Mouse (Mus musculus): ENCODE results near the gene Gspt1.
"Not testable (repeated sequence)": the region's sequence is repeated elsewhere in the genome, so short reads cannot be mapped to it uniquely, and the experiment has no call there.

Gene Gspt1

DNA sequence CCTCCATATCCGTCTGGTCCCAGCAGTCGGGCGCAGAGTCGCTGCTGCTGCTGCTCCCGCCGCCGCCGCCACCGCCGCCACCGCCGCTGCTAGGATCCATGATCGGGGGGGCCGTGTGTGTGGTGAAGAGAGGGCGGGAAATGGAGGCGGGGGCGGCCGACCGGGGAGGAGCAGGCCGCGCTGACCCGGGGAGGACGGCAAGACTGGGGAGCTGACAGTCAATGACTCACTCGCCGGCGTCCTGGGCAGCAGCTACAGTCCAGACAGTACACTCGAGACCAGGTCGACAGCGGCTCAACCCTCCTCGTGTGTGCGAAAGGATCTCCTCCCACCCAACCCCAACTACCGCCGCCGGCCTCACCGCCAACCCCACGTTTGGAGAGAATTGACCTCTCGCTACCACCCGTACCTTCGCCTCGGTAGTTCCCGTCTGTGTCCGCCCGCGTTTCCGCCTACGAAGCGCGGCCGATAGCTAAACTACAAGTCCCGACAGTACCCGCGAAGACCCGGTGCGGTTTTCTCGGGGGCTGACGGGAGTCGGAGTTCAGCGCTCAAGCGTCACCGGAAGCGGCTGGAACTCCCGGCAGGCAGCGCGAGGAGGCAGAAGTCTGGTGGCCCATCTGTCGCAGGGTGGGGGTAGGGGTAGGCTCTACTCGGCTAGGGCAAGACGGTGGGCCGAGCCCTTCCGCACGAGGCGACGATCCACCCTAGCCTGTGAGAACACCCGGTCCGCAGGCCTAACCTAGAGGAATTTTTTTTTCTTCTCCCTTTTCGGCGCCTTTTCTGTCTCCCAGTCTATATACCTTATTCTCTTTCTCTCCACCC is at the start of gene Gspt1:
TSS of gene Gspt1 (minus strand) at position 428 of the 825 bp plus-strand sequence.
- peak; percentile 97 for DNase-seq (ENCODE audit: low spot score)

DNA sequence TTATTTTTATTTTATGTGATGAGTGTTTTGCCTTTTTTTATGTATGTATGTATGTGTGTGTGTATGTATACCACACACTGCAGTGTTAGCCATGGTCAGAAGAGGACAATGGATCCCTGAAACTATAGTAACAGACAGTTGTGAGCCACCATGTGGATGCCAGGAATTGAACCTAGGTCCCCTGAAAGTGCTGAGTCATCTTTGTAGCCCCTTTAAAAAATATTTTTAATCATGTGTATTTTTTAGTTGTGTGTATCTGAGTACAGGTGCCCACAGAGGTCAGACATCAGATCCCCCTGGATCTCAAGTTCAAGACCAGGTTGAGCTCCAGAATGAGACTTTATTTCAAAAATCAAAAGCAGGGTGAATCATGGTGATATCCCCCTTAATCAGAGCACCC is 49.6 kb upstream of the Gspt1 start:
- DNase-seq (ENCODE audit: low spot score), result no peak

DNA sequence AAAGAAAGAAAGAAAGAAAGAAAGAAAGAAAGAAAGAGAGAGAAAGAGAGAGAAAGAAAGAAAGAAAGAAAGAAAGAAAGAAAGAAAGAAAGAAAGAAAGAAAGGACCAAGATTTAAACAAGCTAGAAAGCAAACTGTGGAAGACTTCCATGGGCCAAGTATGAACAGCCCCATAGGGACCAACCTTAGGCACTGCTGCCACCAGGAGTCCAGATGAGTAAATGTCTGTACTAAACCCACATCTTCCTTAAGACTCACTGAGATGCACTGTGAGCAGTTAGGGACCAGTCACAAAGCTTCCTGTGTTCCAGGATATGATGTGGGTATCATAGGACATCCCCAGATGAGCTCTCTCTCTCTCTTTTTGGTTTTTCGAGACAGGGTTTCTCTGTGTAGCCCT is 43.6 kb upstream of the Gspt1 start:
- DNase-seq (ENCODE audit: low spot score), result not testable (repeated sequence)

DNA sequence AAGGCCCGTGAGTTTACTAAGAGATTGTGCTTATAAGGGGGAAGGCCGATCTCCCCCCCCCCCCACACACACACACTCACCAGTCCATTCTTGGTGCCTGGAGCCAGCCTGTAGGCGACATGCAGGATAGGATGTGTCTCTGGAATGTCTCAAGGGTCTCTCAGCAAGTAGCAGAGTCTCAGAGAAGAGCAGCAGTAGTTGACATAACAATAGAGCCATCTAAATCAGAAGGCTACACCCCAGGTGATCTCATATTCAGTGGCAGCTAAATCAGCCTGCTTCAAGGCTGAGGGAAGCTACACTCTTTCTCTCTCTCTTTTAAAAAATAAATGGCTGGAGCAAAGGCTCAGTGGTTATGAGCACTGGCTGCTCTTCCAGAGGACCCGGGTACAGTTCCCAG is 41.5 kb upstream of the Gspt1 start:
- DNase-seq (ENCODE audit: low spot score), result not testable (repeated sequence)

GRCm38 (mm10) chr16:11288873-11289272 is 34.7 kb upstream of the Gspt1 start:
- not testable (repeated sequence) for DNase-seq (ENCODE audit: low spot score)

GRCm38 (mm10) chr16:11285949-11286348 is 31.8 kb upstream of the Gspt1 start:
- no peak for DNase-seq (ENCODE audit: low spot score)

DNA sequence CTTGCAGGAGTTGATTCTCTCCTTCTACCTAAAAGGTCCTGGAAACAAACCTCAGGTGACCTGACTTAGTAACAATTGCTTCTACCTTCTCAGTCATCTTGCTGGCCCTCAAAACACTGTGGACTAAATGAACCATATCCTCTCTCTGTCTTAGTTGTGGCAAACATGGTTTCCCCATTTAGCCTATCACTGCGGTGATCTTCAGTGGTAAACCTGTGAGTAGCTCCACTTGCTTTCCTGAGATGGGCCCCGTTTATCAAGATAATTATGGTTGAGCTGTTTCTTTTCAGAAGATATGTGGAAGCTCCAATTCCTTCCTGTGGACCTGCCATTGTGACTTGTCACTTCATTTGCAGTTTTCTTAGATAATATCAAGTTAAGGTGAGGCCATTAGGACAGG is 30.8 kb upstream of the Gspt1 start:
- DNase-seq (ENCODE audit: low spot score), result no peak

DNA sequence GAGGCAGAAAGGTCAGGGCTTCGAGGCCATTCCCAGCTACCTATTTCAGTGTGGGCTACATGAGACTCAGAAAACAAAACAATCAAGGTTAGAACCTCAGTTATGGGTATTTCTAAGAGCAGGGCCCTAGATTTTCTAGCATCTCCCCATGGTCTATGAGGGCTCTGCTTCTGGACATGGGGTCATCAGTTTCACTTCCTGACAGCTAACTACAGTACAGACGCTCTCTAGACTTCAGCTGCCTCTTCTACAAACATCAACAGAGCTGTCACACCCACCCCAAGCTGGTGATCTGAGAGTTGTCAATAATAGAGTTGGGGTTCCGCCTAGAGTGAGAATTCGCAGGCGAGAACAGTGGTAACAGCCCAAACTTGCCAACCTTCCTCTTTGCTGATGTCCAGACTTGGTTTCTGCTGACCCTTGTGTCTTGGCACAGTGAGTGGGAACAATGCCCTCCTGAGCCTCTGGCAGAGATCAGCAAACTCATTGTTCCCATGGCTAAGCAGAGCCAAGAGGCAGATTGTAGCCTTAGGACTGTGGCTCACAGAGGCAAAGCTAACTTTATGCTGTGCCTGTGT is 28.6 kb upstream of the Gspt1 start:
- peak; percentile 12 for DNase-seq (ENCODE audit: low spot score)

DNA sequence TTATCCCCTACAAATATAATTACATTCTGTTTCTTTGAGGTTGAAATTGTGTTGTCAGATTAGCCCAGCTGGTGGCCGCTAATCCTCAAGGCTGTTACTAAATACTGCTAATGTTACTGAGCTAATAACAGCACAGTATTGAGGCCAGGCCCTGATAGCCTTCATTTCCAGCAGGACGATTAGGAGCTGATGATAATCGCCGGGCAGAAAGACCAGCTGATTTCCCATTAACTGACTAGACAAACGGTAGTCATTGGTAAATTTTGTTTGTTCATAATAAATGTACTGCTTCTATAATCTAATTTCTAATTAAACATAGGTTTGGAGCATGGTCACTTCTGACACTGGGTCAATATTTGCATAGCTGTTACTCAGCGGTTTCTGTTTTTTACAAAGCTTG is 24.7 kb upstream of the Gspt1 start:
- no peak for DNase-seq (ENCODE audit: low spot score)

DNA sequence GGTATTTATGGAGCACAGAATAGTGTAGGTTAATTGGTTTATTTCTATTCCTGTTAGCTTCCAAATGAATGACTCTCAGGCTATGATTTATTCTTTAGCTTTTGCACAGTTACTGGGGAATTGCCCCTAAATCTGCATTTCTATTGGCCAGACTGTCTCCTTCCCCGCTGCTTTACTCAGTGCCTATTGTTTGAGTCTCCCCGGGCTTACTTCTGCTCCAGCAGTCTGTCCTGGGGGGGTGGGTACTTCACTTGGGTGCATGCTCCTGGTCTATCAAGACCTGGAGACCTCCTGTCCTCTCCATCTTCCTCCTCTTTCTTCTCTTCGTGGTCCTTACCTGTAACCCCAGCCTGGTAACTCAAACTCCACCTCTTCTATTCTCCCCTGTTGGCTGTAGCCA is 22.8 kb upstream of the Gspt1 start:
- DNase-seq (ENCODE audit: low spot score), result no peak

DNA sequence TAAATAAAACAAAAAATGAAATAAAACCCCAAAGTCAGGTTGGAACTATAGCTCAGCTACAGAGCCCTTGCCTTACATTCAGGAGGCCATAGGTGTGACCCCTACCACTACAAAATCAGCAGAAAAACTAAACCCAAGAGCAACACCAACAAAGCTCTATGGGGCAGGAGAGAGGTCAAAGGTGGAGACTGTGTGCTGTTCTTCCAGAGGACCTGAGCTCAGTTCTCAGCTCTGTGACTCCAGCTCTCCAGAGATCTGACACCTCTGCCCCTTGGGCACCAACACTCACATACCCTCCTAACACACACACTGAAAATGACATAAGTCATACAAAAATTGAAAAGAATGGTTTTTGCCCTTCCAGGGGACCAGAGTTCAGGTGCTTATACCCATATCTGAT is 16.9 kb upstream of the Gspt1 start:
- no peak for DNase-seq (ENCODE audit: low spot score)

- DNase-seq (ENCODE audit: low spot score), result no peak
Measured at GRCm38 (mm10) chr16:11270642-11271041, 16.5 kb upstream of the Gspt1 start.

DNA sequence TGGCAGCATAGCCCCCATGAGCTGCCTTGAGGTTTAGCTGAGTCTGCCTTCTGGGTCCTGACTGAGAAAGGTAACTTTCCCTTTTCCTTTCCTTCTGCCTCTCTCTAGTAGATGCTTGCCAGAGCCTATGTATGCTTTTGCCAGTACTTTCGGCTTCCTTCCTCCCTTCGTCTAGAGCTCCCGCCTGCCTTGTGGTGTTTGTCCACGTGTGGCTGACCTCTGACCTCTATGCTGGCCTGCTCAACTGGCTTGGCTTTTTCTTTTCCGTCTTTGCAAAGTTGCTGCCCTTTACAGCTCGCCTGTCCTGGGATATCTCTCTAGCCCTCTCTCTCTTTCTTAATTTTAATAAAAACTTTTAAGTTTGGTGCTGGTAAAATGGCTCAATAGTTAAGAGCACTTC is 15.7 kb upstream of the Gspt1 start:
- no peak for DNase-seq (ENCODE audit: low spot score)

- DNase-seq (ENCODE audit: low spot score), result no peak
Measured at GRCm38 (mm10) chr16:11266556-11266955, 12.4 kb upstream of the Gspt1 start.

DNA sequence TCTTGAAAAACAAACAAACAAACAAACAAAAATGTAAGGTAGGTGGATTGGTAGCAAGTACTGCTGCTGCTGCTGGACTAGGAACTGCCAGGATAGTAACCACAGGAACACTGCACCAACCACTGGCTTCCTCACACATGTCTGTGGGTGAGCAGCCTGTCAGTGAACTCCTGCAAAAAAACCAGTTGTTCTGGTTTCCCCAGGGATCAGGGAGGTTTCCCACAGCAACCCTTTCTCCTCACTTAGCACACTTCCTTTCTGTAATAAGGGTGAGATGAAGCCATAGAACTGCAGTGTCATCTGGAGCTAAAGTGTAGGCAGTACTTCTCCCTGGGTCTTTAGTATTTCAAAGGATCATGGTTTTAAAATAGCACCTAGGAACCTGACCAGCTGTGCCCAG is 9.1 kb upstream of the Gspt1 start:
- no peak for DNase-seq (ENCODE audit: low spot score)

DNA sequence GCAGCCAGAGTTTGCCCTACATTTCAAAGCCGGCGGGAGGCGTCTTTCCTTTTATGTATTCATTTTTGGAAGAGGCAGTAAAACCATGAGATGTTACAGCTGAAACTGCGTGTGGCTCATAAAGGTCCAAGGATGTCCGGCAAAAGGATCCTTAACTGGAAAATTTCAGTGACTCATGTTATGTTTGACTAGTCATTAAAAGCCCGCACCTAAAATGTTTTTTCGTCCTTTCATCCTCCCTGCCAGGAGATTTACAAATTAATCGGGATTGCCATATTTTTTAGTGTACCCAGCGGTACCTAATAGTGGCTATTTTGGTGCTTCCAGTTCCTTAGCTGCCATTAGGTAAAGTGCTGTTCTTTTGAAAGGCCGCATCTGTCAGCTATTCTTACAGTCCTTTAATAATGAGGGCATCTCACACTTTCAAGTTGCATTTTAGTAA is 619 bp upstream of the Gspt1 start:
- no peak for DNase-seq (ENCODE audit: low spot score)

GRCm38 (mm10) chr16:11253065-11253831 is 877 bp downstream of the Gspt1 start:
- no peak for DNase-seq (ENCODE audit: low spot score)

GRCm38 (mm10) chr16:11247791-11248190 is 6.3 kb downstream of the Gspt1 start:
- no peak for DNase-seq (ENCODE audit: low spot score)

DNA sequence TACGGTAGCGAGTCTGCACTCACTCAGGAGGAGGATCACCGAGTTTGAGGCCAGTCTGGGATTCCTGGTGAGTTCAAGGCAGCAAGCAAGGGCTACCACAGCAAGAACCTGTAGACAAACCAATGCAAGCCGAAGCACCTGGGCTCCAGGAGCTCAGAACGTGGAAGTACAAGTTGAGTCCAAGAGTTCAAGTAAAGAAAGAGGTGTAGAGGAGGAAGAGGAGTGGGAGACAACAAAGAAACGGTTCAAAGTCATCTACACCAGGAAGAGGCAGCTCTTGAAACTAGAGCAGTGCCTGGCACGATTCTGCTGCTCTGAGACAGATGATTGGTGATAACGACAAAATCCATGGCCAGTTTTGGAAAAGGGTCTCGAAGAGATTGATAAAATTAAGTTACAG is 8.4 kb downstream of the Gspt1 start:
- no peak for DNase-seq (ENCODE audit: low spot score)

DNA sequence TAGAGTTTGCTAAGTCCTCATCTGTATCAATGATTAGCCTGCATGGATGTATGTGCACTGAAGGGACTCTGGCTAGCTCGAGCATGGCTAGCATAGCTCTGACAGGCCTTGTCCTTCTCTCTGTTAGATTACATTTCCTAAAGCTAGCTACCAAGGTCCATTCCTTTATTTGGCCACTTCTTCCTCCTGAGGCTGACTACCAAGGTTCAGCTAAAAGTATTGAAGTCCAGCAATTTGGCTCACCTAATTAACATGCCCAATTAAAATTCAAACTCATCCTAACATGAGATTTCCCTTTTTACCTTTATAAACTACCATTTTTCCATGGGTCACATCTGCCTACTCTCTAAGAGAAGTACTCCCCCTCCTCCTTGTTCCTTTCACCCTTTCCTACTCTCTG is 11.7 kb downstream of the Gspt1 start:
- DNase-seq (ENCODE audit: low spot score), result no peak

DNA sequence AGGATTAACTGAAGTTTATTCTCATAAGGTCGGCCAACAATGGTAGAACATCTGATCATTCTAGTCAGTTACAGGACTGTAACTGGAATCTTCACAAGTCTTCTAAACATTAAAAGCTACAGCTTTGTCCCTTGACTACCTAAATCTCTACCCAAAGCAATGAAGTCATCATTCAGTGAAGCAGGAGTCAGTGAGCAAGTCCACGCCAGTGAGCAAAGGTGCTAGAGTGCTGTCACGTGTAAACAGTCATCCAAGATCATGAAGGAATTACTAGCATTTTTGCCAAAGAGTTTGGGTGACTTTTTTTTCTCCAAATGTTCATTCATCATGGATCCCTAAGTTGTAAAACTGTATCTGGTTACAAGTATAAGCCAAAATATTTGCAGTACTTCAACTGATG is 36.3 kb downstream of the Gspt1 start:
- no peak for DNase-seq (ENCODE audit: low spot score)

GRCm38 (mm10) chr16:11203600-11204390 is 50.3 kb downstream of the Gspt1 start:
- DNase-seq (ENCODE audit: low spot score), result no peak
